Mouse (Mus musculus) thymus, postnatal 0 days (tissue): ENCODE data around the gene Rbfox3. TPM values are rescaled to one million over a fixed set of nuclear protein-coding genes. Genes with fewer than 3 reads are reported as not detected.

ENCODE experiments used
- DNase-seq: peaks from one replicate; pipeline ENCODE4 v3.0.0-alpha.2; 2015; ENCODE audit warnings: low spot score
- polyA plus RNA-seq: library from polyadenylated mRNA; unstranded; fragments of >200 nt; fragmentation: Nextera tagmentation; extraction: Ambion mirVana; gene quantifications from 2 replicates; pipeline ENCODE4 v1.2.1, GENCODE M21; 2015

The Rbfox3 gene
- polyA plus RNA-seq, 1 experiment from 2014 or later: 0.26 TPM

DNA sequence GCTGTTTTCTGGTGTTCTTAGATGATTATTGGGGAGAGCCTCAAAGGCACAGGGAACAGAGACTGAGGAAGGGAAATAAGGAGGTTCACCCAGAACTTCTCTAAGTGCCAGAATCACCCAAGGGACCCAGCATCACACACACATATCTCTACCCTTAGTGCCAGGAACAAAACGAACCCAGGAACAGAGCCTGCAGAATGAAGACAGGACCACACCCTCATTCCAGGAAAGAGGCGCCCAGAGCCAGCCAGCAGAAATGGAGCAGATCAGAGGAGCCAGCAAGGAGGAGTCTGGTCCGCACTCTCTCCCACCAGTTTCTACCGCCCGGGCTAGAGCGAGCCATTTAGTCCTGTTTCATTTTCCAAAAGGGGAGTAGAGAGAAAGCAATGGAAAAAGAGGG is 358.4 kb downstream of the Rbfox3 start:
- no peak for DNase-seq

DNA sequence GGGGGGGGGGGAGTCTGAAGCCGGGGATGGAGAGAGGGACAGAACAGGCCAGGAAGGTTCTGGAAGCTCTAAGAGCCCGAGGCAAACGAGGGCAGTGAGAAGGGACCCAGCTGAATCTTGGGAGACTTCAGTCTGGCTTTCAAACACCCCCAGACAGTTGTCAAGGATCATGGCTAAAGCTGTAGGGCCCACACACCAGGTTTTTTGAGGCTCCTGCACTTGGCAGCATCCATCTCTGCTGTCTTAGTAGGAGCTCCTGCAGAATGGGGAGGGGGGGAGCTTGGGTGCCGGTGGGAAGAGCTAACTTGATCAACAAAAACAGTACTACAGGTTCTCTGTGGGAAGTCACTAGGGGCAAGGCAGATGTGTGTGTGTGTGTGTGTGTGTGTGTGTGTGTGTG is 358.9 kb downstream of the Rbfox3 start:
- no peak for DNase-seq

GRCm38 (mm10) chr11:118551705-118552104 is 359.7 kb downstream of the Rbfox3 start:
- no peak for DNase-seq

GRCm38 (mm10) chr11:118550773-118551520 is 360.4 kb downstream of the Rbfox3 start:
- DNase-seq: peak; percentile 33

GRCm38 (mm10) chr11:118548242-118548641 is 363.2 kb downstream of the Rbfox3 start:
- no peak for DNase-seq

GRCm38 (mm10) chr11:118546269-118546668 is 365.1 kb downstream of the Rbfox3 start:
- DNase-seq: no peak

- DNase-seq: no peak
Observed at GRCm38 (mm10) chr11:118545690-118546089, 365.7 kb downstream of the Rbfox3 start.

GRCm38 (mm10) chr11:118544564-118544963 is 366.8 kb downstream of the Rbfox3 start:
- no peak for DNase-seq

GRCm38 (mm10) chr11:118542906-118543305 is 368.5 kb downstream of the Rbfox3 start:
- DNase-seq: no peak

- no peak for DNase-seq
Observed at GRCm38 (mm10) chr11:118540411-118541026, 370.9 kb downstream of the Rbfox3 start.

DNA sequence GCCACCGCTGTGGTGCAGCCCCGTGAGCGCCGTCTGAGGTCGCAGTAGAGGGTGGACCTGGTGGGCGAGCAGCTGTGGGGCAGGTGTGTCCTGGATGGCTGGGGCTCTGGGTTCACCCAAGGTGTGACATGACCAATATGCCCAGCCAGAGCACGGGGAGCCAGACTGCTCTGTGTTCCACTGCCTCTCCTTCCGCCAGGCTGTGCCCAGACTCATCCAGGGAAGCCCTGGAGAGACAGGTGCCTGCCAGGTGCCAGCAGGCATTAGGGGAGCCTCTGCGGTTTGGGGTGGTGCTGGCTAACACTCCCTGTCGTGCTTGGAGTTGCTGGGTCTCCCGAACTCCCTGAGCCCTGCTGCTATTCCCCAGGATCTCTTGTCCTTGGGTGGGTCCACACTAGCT is 373.4 kb downstream of the Rbfox3 start:
- no peak for DNase-seq

DNA sequence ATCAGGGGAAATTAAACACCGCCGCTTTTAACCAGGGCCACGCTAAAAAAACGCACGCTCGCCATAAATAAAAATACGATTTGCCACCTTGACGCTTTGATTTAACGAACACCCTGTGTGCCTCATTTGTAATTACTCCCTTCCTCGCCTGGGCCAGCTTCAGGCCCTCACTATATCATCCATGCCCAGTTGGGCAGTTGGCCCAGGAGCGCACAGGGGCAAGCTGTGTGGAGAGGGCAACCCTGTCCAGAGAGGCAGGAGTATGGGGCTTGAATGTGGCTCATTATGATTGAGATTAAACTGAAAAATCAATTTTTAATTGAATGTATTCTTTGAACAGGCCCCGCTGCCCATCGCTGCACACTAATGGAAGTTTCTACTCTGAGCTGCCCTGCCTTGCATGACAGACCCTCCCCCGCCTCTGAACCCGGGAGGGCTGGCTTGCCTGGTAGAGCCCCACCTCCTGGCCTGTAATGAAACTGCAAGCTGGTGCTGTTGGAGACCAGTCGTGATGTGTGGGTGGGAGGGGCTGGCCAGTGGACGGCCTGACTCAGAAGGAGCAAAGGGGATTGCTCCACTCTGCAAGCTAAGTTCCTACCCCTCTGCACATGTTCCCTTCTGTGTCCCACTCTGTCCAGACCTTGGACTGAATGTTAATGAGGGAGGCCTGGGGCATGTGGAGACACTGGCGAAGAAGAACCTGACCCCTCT is 376.9 kb downstream of the Rbfox3 start:
- peak; percentile 29 for DNase-seq

GRCm38 (mm10) chr11:118530313-118530712 is 381.1 kb downstream of the Rbfox3 start:
- no peak for DNase-seq

DNA sequence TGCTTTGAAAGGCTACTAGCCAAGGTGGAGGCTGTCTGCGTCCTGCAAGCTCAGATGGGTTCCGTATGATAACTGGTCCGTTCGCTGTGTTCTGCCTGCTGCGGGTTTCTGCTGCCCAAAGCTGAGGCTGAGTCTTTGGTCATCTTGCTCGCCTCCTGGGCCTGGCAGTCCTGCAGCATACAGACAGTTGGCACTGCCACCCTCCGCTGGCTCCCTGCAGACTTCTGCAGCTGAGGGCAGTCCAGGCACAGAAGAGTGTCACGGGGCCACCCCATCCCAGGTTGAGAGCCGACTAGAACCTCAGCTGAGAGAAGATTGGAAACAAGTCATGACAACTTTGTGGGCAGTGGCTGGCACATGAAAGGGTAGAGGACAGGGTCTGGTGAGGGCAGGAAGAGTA is 382.6 kb downstream of the Rbfox3 start:
- DNase-seq: no peak

- no peak for DNase-seq
Observed at GRCm38 (mm10) chr11:118525059-118525458, 386.3 kb downstream of the Rbfox3 start.

DNA sequence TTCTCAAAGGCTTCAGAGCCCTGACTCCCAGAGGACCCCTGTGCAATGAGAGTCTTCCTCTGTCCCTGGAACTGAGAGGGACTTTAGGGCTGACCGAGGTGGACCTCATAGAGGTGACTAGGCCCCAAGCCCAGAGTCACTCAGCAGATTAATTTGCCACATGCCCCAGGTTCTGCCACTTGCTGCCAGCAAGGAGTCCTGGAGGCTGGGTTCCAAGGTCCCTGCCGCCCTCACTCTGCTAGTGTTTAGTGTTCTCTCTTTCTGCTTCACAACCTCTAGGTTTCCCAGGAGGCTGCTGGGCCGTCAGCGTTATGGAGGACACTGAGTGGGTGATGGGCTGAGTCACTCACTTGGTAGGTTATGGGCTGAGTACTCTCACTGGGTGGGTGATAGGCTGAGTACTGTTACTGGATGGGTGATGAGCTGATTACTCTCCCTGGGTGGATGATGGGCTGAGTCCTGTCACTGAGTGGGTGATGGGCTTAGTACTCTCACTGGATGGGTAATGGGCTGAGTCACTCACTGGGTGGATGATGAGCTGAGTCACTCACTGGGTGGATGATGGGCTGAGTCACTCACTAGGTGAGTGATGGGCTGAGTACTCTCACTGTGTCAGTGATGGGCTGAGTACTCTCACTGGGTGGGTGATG is 387.8 kb downstream of the Rbfox3 start:
- DNase-seq: no peak

GRCm38 (mm10) chr11:118520932-118521331 is 390.5 kb downstream of the Rbfox3 start:
- no peak for DNase-seq

DNA sequence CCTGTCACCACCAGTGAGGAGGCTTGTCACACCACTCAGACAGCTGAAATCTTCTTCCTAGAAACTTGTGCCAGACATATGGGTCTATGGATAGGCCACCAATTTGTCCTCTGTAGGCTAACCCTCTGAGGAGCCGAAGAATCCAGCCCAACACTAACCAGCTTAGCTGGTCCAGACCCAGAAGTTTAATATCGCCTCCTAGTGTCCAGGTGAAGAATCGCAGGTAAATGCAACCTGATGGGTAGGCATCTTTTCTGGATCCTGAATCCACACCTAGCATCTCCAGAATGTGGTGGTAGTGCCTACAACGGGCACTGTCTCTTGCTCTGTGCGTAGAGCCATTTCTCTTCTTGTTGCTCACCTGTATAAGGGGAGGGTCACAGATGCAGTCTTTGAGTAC is 391.1 kb downstream of the Rbfox3 start:
- DNase-seq: peak; percentile 46

- DNase-seq: no peak
Observed at GRCm38 (mm10) chr11:118518743-118519142, 392.7 kb downstream of the Rbfox3 start.

DNA sequence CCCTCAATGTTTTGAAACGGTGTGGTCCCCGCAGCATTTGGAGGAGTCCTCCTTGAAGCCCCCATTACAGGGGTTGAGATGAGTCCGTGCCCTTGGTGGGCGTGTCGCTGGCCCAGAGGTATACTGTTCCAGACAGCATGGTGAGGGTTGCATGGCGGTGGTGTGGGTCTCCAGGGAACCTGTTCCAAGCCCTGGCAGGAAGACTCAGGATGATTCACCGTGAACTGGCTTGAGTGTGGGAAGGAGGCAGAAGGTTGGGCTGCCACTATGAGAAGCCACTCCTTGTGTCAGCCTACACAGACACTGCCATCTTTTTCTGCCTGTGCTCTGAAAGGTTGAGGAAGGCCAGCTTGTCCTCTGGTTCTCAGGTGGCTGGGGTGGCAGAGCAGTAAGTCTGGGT is 393.5 kb downstream of the Rbfox3 start:
- no peak for DNase-seq

DNA sequence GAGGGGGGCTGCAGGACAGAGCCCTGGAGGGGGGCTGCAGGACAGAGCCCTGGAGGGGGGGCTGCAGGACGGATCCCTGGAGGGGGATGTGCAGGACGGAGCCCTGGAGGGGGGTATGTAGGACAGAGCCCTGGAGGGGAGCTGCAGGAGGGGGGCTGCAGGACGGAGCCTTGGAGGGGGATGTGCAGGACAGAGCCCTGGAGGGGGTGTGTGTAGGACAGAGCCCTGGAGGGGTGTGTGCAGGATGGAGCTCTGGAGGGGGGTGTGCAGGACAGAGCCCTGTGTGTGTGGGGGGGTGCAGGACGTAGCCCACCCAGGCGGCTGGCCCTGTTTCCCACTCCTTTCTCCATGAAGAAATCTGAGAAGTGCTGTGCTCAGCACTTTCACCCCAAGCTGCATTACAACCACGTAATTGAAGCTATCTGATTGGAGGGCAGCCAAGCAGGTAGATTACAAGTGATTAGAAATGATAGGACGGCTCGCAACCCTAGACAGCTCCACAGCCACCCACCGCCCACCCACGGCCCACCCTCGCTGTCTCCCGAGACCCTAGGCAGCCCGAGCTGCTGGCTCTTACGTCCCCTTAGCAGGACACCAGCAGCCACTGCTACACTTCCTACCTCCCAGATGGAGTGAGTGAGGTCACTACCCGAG is 399.0 kb downstream of the Rbfox3 start:
- no peak for DNase-seq
